Mouse (Mus musculus) ES-E14 (cell line): ENCODE measurements around the gene Bhlhe40.

Experiments used
- HCFC1 ChIP-seq: IDR thresholded peaks from 2 replicates; pipeline ENCODE4 v1.6.1; 2012; ENCODE audit warnings: low read length, inconsistent platforms, borderline replicate concordance; ENCODE audit not compliant: insufficient read depth
- ZNF384 ChIP-seq: IDR thresholded peaks from 2 replicates; pipeline ENCODE4 v1.6.1; 2012; ENCODE audit warnings: low read depth, low read length, inconsistent platforms

DNA sequence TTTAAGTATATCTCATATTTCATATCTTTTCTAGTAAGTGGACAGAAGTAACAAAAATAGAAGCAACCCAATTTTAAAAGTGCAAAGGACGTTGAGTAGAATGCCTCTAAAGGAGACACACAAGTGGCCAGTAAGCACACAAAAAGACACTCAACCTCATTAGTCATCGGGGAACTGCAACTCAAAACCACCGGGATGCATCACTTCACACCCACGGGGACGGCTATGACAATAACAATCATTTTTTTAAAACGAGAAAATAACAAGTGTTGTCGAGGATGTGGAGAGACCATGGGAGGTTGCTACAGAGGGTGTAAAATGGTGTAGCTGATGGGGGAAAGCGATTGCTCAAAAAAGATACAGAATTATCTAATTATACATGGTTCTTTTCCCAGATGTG is 11.7 kb downstream of the Bhlhe40 start:
- TF ChIP-seq HCFC1 (no peak), ZNF384 (no peak)
